Mouse (Mus musculus): ENCODE results near the gene Ank2. TPM values are rescaled to one million over a fixed set of nuclear protein-coding genes. Genes with fewer than 3 reads are reported as not detected.
A peak's percentile ranks its signal among the peaks of the same experiment; 100 is the strongest.

The Ank2 gene
- total and polyA plus RNA-seq, 3 experiments: 18.9 to 95.5 (median 57.8) TPM

- H3K4me3 ChIP-seq (ENCODE audit: low read depth, low read length): no peak overlapping the region
- no peaks in the 10 kb centered on the region for H3K9me3 ChIP-seq (replicated peaks)
- TF ChIP-seq GATA2 (IDR thresholded peaks at IDR 0.05; ENCODE audit: borderline replicate concordance, low read depth, low read length): no peak
- TF ChIP-seq GATA1 (IDR thresholded peaks at IDR 0.05; ENCODE audit: borderline replicate concordance, low read length): no peak
- TF ChIP-seq CTCF (IDR thresholded peaks at IDR 0.05; ENCODE audit: low read depth, low read length): no peak
- no peak for TF ChIP-seq TAL1 (conservative IDR thresholded peaks at IDR 0.05; ENCODE audit: low read depth, low read length)
- no peak for TF ChIP-seq POLR2AphosphoS5 (IDR thresholded peaks at IDR 0.05; ENCODE audit: insufficient replicate concordance, low read depth, low read length)
- peaks cover 44% of the 10 kb centered on the region for H3K36me3 ChIP-seq (replicated peaks)
- peaks cover 7% of the 10 kb centered on the region for H3K4me1 ChIP-seq (ENCODE audit: insufficient read depth, low read depth, low read length)
- ATAC-seq (ENCODE audit: extremely low read depth, insufficient number of reproducible peaks, low FRiP score, poor library complexity, severe bottlenecking) (no peak), DNase-seq (ENCODE audit: low spot score) (no peak)
- no peaks in the 10 kb centered on the region for H3K27me3 ChIP-seq (ENCODE audit: insufficient read depth, low read length)
Measured at GRCm38 (mm10) chr3:127017523-127017922, 481.6 kb downstream of the Ank2 start.

- DNase-seq (ENCODE audit: low spot score) (no peak), ATAC-seq (ENCODE audit: extremely low read depth, insufficient number of reproducible peaks, low FRiP score, poor library complexity, severe bottlenecking) (no peak)
- Histone ChIP-seq H3K9me3 (replicated peaks) (no peaks in the 10 kb centered on the region), H3K4me1 (ENCODE audit: insufficient read depth, low read depth, low read length) (peaks cover 5% of the 10 kb centered on the region), H3K4me3 (ENCODE audit: low read depth, low read length) (no peak overlapping the region), H3K36me3 (replicated peaks) (peaks cover 40% of the 10 kb centered on the region), H3K27me3 (ENCODE audit: insufficient read depth, low read length) (no peaks in the 10 kb centered on the region)
- TF ChIP-seq GATA1 (IDR thresholded peaks at IDR 0.05; ENCODE audit: borderline replicate concordance, low read length) (no peak), TAL1 (conservative IDR thresholded peaks at IDR 0.05; ENCODE audit: low read depth, low read length) (no peak), GATA2 (IDR thresholded peaks at IDR 0.05; ENCODE audit: borderline replicate concordance, low read depth, low read length) (no peak), POLR2AphosphoS5 (IDR thresholded peaks at IDR 0.05; ENCODE audit: insufficient replicate concordance, low read depth, low read length) (no peak), CTCF (IDR thresholded peaks at IDR 0.05; ENCODE audit: low read depth, low read length) (no peak)
Measured at GRCm38 (mm10) chr3:127015596-127015995, 483.6 kb downstream of the Ank2 start.

- no peak for DNase-seq (ENCODE audit: low spot score)
- peaks cover 2% of the 10 kb centered on the region; the same call in 1 of the 2 replicates for H3K4me1 ChIP-seq (ENCODE audit: insufficient read depth, low read depth, low read length)
- H3K9me3 ChIP-seq (replicated peaks): no peaks in the 10 kb centered on the region
- ATAC-seq (ENCODE audit: extremely low read depth, insufficient number of reproducible peaks, low FRiP score, poor library complexity, severe bottlenecking): no peak
- H3K36me3 ChIP-seq (replicated peaks): peaks cover 44% of the 10 kb centered on the region
- TF ChIP-seq GATA1 (IDR thresholded peaks at IDR 0.05; ENCODE audit: borderline replicate concordance, low read length): no peak
- TF ChIP-seq GATA2 (IDR thresholded peaks at IDR 0.05; ENCODE audit: borderline replicate concordance, low read depth, low read length): no peak
- no peak for TF ChIP-seq TAL1 (conservative IDR thresholded peaks at IDR 0.05; ENCODE audit: low read depth, low read length)
- TF ChIP-seq POLR2AphosphoS5 (IDR thresholded peaks at IDR 0.05; ENCODE audit: insufficient replicate concordance, low read depth, low read length): no peak
- no peak for TF ChIP-seq CTCF (IDR thresholded peaks at IDR 0.05; ENCODE audit: low read depth, low read length)
- no peaks in the 10 kb centered on the region for H3K27me3 ChIP-seq (ENCODE audit: insufficient read depth, low read length)
- H3K4me3 ChIP-seq (ENCODE audit: low read depth, low read length): no peak overlapping the region
Measured at GRCm38 (mm10) chr3:127015175-127015574, 484.0 kb downstream of the Ank2 start.

- ATAC-seq (ENCODE audit: extremely low read depth, insufficient number of reproducible peaks, low FRiP score, poor library complexity, severe bottlenecking) (no peak), DNase-seq (ENCODE audit: low spot score) (no peak)
- Histone ChIP-seq H3K36me3 (replicated peaks) (peaks cover 41% of the 10 kb centered on the region), H3K4me3 (ENCODE audit: low read depth, low read length) (no peak overlapping the region), H3K4me1 (ENCODE audit: insufficient read depth, low read depth, low read length) (no peaks in the 10 kb centered on the region), H3K9me3 (replicated peaks) (no peaks in the 10 kb centered on the region), H3K27me3 (ENCODE audit: insufficient read depth, low read length) (no peaks in the 10 kb centered on the region)
- no peak for TF ChIP-seq CTCF (IDR thresholded peaks at IDR 0.05; ENCODE audit: low read depth, low read length)
- TF ChIP-seq GATA1 (IDR thresholded peaks at IDR 0.05; ENCODE audit: borderline replicate concordance, low read length): no peak
- no peak for TF ChIP-seq TAL1 (conservative IDR thresholded peaks at IDR 0.05; ENCODE audit: low read depth, low read length)
- no peak for TF ChIP-seq POLR2AphosphoS5 (IDR thresholded peaks at IDR 0.05; ENCODE audit: insufficient replicate concordance, low read depth, low read length)
- no peak for TF ChIP-seq GATA2 (IDR thresholded peaks at IDR 0.05; ENCODE audit: borderline replicate concordance, low read depth, low read length)
Measured at GRCm38 (mm10) chr3:127013976-127014375, 485.2 kb downstream of the Ank2 start.

- H3K4me1 ChIP-seq (ENCODE audit: insufficient read depth, low read depth, low read length): no peaks in the 10 kb centered on the region
- DNase-seq (ENCODE audit: low spot score) (peak; percentile 6), ATAC-seq (ENCODE audit: extremely low read depth, insufficient number of reproducible peaks, low FRiP score, poor library complexity, severe bottlenecking) (no peak)
- no peak overlapping the region for H3K4me3 ChIP-seq (ENCODE audit: low read depth, low read length)
- no peaks in the 10 kb centered on the region for H3K27me3 ChIP-seq (ENCODE audit: insufficient read depth, low read length)
- peak; percentile 54; the same call in 1 of the 2 replicates for TF ChIP-seq CTCF (IDR thresholded peaks at IDR 0.05; ENCODE audit: low read depth, low read length)
- no peak for TF ChIP-seq GATA2 (IDR thresholded peaks at IDR 0.05; ENCODE audit: borderline replicate concordance, low read depth, low read length)
- H3K36me3 ChIP-seq (replicated peaks): peaks cover 47% of the 10 kb centered on the region
- no peaks in the 10 kb centered on the region for H3K9me3 ChIP-seq (replicated peaks)
Measured at GRCm38 (mm10) chr3:127012525-127012924, 486.6 kb downstream of the Ank2 start.

- Histone ChIP-seq H3K4me1 (ENCODE audit: insufficient read depth, low read depth, low read length) (peaks cover 13% of the 10 kb centered on the region), H3K9me3 (replicated peaks) (no peaks in the 10 kb centered on the region), H3K27me3 (ENCODE audit: insufficient read depth, low read length) (no peaks in the 10 kb centered on the region), H3K4me3 (ENCODE audit: low read depth, low read length) (no peak overlapping the region), H3K36me3 (replicated peaks) (peaks cover 55% of the 10 kb centered on the region)
- ATAC-seq (ENCODE audit: extremely low read depth, insufficient number of reproducible peaks, low FRiP score, poor library complexity, severe bottlenecking): no peak
- TF ChIP-seq GATA2 (IDR thresholded peaks at IDR 0.05; ENCODE audit: borderline replicate concordance, low read depth, low read length): no peak
- no peak for TF ChIP-seq CTCF (IDR thresholded peaks at IDR 0.05; ENCODE audit: low read depth, low read length)
- TF ChIP-seq TAL1 (conservative IDR thresholded peaks at IDR 0.05; ENCODE audit: low read depth, low read length): no peak
- no peak for TF ChIP-seq GATA1 (IDR thresholded peaks at IDR 0.05; ENCODE audit: borderline replicate concordance, low read length)
- no peak for TF ChIP-seq POLR2AphosphoS5 (IDR thresholded peaks at IDR 0.05; ENCODE audit: insufficient replicate concordance, low read depth, low read length)
- no peak for DNase-seq (ENCODE audit: low spot score)
Measured at GRCm38 (mm10) chr3:127005898-127006673, 493.1 kb downstream of the Ank2 start.

Measured in G1E (cell line).